Mouse (Mus musculus): ENCODE results near the gene Nfia. TPM values are rescaled to one million over a fixed set of nuclear protein-coding genes. Genes with fewer than 3 reads are reported as not detected.
A peak's percentile ranks its signal among the peaks of the same experiment; 100 is the strongest.

The Nfia gene
- polyA plus RNA-seq, 1 experiment, result 1.4 TPM

DNA sequence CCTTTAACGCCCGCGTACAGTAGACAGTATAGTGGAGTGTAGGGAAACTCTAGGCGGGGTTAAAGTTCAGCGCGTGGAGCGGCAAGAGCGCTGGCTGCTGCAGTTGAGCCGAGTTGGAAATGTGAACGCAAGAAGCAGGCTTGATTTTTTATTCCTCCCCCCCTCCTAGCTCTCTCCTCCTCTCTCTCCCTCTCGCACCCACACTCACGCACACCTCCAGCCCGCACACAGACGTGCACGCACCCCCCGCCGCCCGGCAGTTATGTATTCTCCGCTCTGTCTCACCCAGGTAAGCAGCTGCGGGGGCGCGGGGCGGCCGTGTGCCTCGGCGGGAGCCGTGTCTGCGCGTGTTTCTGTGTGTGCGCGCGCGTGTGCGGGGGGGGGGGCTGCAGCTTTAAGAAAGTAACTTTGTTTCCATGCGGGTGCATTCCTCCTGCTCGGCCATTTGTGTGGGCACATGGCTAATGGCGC lies 5.2 kb downstream of the Nfia start, which contains the start of gene E130114P18Rik:
E130114P18Rik (minus strand) TSS at position 373 of the 471 bp plus-strand sequence.
- Histone ChIP-seq H3K27ac (ENCODE audit: insufficient read depth, low read length) (no peak within 1 kb of the TSS), H3K9ac (ENCODE audit: low read depth, poor library complexity, severe bottlenecking) (peak within 1 kb of the TSS; percentile 85), H3K27me3 (ENCODE audit: control insufficient read depth, insufficient read depth, low read length, poor library complexity, severe bottlenecking) (peaks cover 32% of the 10 kb centered on the region), H3K9me3 (replicated peaks; ENCODE audit: control insufficient read depth, insufficient read depth, low read length, poor library complexity, severe bottlenecking) (no peaks in the 10 kb centered on the region), H3K4me3 (ENCODE audit: low read depth, low read length) (peak within 1 kb of the TSS; percentile 55), H3K4me1 (ENCODE audit: control insufficient read depth, insufficient read depth, low read length) (no peaks in the 10 kb centered on the region), H3K36me3 (ENCODE audit: control insufficient read depth, insufficient read depth, low read length, poor library complexity, severe bottlenecking) (no peaks in the 10 kb centered on the region)
- TF ChIP-seq CTCF (IDR thresholded peaks at IDR 0.05; ENCODE audit: low read depth, low read length) (no peak), POLR2A (IDR thresholded peaks at IDR 0.05; ENCODE audit: insufficient read depth, low read length) (no peak), EP300 (IDR thresholded peaks at IDR 0.05; ENCODE audit: insufficient read depth, low read depth, low read length) (no peak)

- Histone ChIP-seq H3K4me3 (ENCODE audit: low read depth, low read length) (peak overlapping the region; percentile 55), H3K9me3 (replicated peaks; ENCODE audit: control insufficient read depth, insufficient read depth, low read length, poor library complexity, severe bottlenecking) (no peaks in the 10 kb centered on the region), H3K36me3 (ENCODE audit: control insufficient read depth, insufficient read depth, low read length, poor library complexity, severe bottlenecking) (no peaks in the 10 kb centered on the region), H3K4me1 (ENCODE audit: control insufficient read depth, insufficient read depth, low read length) (no peaks in the 10 kb centered on the region), H3K9ac (ENCODE audit: low read depth, poor library complexity, severe bottlenecking) (peak overlapping the region; percentile 85), H3K27me3 (ENCODE audit: control insufficient read depth, insufficient read depth, low read length, poor library complexity, severe bottlenecking) (peaks cover 32% of the 10 kb centered on the region), H3K27ac (ENCODE audit: insufficient read depth, low read length) (no peak overlapping the region)
- no peak for TF ChIP-seq EP300 (IDR thresholded peaks at IDR 0.05; ENCODE audit: insufficient read depth, low read depth, low read length)
- no peak for TF ChIP-seq POLR2A (IDR thresholded peaks at IDR 0.05; ENCODE audit: insufficient read depth, low read length)
- TF ChIP-seq CTCF (IDR thresholded peaks at IDR 0.05; ENCODE audit: low read depth, low read length), result no peak
Observed at GRCm38 (mm10) chr4:97778211-97779002, 5.9 kb downstream of the Nfia start.

DNA sequence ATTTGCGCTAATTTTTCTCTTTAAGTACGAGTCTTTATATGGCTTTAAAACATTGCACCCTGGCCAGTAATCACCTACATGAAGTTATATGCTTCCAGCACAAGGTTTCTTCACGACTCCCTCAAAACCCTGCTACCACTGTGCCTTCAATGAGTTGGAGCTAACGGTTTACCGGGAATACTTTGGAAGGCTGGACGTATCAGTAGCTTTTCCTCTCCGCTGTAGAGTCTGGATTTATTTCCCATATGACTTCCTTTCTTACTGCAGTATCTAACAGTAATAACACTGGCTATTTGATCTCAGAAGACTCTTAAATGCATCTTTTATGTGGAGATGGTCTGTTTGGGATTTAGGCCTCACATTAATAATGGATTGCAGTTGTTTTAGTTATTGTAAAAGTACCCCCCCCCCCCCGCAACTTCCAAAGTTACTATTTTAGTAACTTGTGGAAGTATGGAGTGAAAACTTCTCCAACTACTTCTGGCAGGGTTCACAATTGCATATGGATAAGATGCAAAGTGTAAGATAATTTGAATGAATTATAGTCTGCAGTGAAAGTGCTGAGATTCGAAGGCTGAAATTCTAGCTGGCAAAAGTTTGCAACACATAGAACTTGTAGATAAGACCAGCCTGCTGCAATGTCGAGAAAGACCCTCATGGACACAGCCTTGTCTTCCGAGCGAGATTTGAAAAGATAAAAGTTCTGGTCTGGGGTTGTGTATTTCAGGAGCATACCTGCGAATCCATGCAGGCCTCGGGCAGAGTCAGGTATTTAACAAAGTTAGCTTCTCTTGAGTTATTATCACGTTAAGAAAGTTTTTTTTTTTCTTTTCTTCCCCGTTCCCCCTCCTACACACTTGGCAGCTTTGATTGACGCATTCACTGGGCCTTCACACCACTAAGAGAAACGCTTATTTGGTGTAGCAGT lies 6.7 kb downstream of the Nfia start:
- H3K9ac ChIP-seq (ENCODE audit: low read depth, poor library complexity, severe bottlenecking), result peak overlapping the region; percentile 85; the same call in 1 of the 2 replicates
- no peak overlapping the region for H3K27ac ChIP-seq (ENCODE audit: insufficient read depth, low read length)
- TF ChIP-seq CTCF (IDR thresholded peaks at IDR 0.05; ENCODE audit: low read depth, low read length) (no peak), POLR2A (IDR thresholded peaks at IDR 0.05; ENCODE audit: insufficient read depth, low read length) (no peak)
- no peaks in the 10 kb centered on the region for H3K9me3 ChIP-seq (replicated peaks; ENCODE audit: control insufficient read depth, insufficient read depth, low read length, poor library complexity, severe bottlenecking)
- no peak overlapping the region for H3K4me3 ChIP-seq (ENCODE audit: low read depth, low read length)
- no peaks in the 10 kb centered on the region for H3K36me3 ChIP-seq (ENCODE audit: control insufficient read depth, insufficient read depth, low read length, poor library complexity, severe bottlenecking)
- peaks cover 29% of the 10 kb centered on the region for H3K27me3 ChIP-seq (ENCODE audit: control insufficient read depth, insufficient read depth, low read length, poor library complexity, severe bottlenecking)
- no peaks in the 10 kb centered on the region for H3K4me1 ChIP-seq (ENCODE audit: control insufficient read depth, insufficient read depth, low read length)

- no peak overlapping the region for H3K4me3 ChIP-seq (ENCODE audit: low read depth, low read length)
- no peaks in the 10 kb centered on the region for H3K36me3 ChIP-seq (ENCODE audit: control insufficient read depth, insufficient read depth, low read length, poor library complexity, severe bottlenecking)
- peaks cover 26% of the 10 kb centered on the region for H3K27me3 ChIP-seq (ENCODE audit: control insufficient read depth, insufficient read depth, low read length, poor library complexity, severe bottlenecking)
- H3K9ac ChIP-seq (ENCODE audit: low read depth, poor library complexity, severe bottlenecking), result no peak overlapping the region
- no peaks in the 10 kb centered on the region for H3K4me1 ChIP-seq (ENCODE audit: control insufficient read depth, insufficient read depth, low read length)
- no peaks in the 10 kb centered on the region for H3K9me3 ChIP-seq (replicated peaks; ENCODE audit: control insufficient read depth, insufficient read depth, low read length, poor library complexity, severe bottlenecking)
- no peak overlapping the region for H3K27ac ChIP-seq (ENCODE audit: insufficient read depth, low read length)
- TF ChIP-seq EP300 (IDR thresholded peaks at IDR 0.05; ENCODE audit: insufficient read depth, low read depth, low read length) (no peak), POLR2A (IDR thresholded peaks at IDR 0.05; ENCODE audit: insufficient read depth, low read length) (no peak), CTCF (IDR thresholded peaks at IDR 0.05; ENCODE audit: low read depth, low read length) (no peak)
Observed at GRCm38 (mm10) chr4:97780024-97780423, 7.5 kb downstream of the Nfia start.

GRCm38 (mm10) chr4:97780666-97781435 lies 8.3 kb downstream of the Nfia start:
- no peak overlapping the region for H3K9ac ChIP-seq (ENCODE audit: low read depth, poor library complexity, severe bottlenecking)
- TF ChIP-seq CTCF (IDR thresholded peaks at IDR 0.05; ENCODE audit: low read depth, low read length) (no peak), EP300 (IDR thresholded peaks at IDR 0.05; ENCODE audit: insufficient read depth, low read depth, low read length) (no peak), POLR2A (IDR thresholded peaks at IDR 0.05; ENCODE audit: insufficient read depth, low read length) (no peak)

More at GRCm38 (mm10) chr4:97780666-97781435, 8.3 kb downstream of the Nfia start:
- Histone ChIP-seq H3K27me3 (ENCODE audit: control insufficient read depth, insufficient read depth, low read length, poor library complexity, severe bottlenecking) (peaks cover 22% of the 10 kb centered on the region), H3K9me3 (replicated peaks; ENCODE audit: control insufficient read depth, insufficient read depth, low read length, poor library complexity, severe bottlenecking) (no peaks in the 10 kb centered on the region), H3K4me1 (ENCODE audit: control insufficient read depth, insufficient read depth, low read length) (no peaks in the 10 kb centered on the region), H3K4me3 (ENCODE audit: low read depth, low read length) (no peak overlapping the region), H3K36me3 (ENCODE audit: control insufficient read depth, insufficient read depth, low read length, poor library complexity, severe bottlenecking) (no peaks in the 10 kb centered on the region), H3K27ac (ENCODE audit: insufficient read depth, low read length) (no peak overlapping the region)
